Mouse (Mus musculus) forebrain, embryonic 14.5 days (tissue): Measurements from ENCODE around the gene Rrbp1. TPM values are rescaled to one million over a fixed set of nuclear protein-coding genes. Genes with fewer than 3 reads are reported as not detected.
A peak's percentile ranks its signal among the peaks of the same experiment; 100 is the strongest.

ENCODE experiments used
- ATAC-seq: fragments of 200-750 bp; cut with Nextera tagmentation; 2 replicates; pipeline ENCODE4 v1.8.0; 2017; ENCODE audit warnings: mild to moderate bottlenecking, moderate library complexity
- DNase-seq: peaks from one replicate; pipeline ENCODE4 v3.0.0-alpha.2; 2015; ENCODE audit warnings: low spot score
- H3K27ac ChIP-seq: fragments of 300-500 bp; sonication (generic); 2 replicates; pipeline ENCODE4 v1.5.1; 2014; ENCODE audit warnings: low read depth, mild to moderate bottlenecking, control low read depth, low read length, moderate library complexity
- H3K27me3 ChIP-seq: fragments of 300-500 bp; sonication (generic); replicated peaks from 2 replicates; pipeline ENCODE4 v1.6.1; 2014; ENCODE audit warnings: low read length, control low read depth, mixed read lengths; ENCODE audit not compliant: control insufficient read depth, insufficient read depth
- H3K36me3 ChIP-seq: fragments of 300-500 bp; sonication (generic); 2 replicates; pipeline ENCODE4 v1.6.1; 2014; ENCODE audit warnings: low read length, control low read depth; ENCODE audit not compliant: control insufficient read depth, insufficient read depth
- H3K4me1 ChIP-seq: fragments of 300-500 bp; sonication (generic); 2 replicates; pipeline ENCODE4 v1.6.1; 2014; ENCODE audit warnings: antibody characterized with exemption, low read length, control low read depth; ENCODE audit not compliant: control insufficient read depth, insufficient read depth
- H3K4me2 ChIP-seq: fragments of 300-500 bp; sonication (generic); 2 replicates; pipeline ENCODE4 v1.6.1; 2014; ENCODE audit warnings: mild to moderate bottlenecking, control low read depth, low read length
- H3K4me3 ChIP-seq: fragments of 300-500 bp; sonication (generic); 2 replicates; pipeline ENCODE4 v1.5.1; 2014; ENCODE audit warnings: low read depth, low read length, control low read depth
- H3K9ac ChIP-seq: fragments of 300-500 bp; sonication (generic); 2 replicates; pipeline ENCODE4 v1.6.1; 2014; ENCODE audit warnings: mild to moderate bottlenecking, low read length, control low read depth, moderate library complexity
- H3K9me3 ChIP-seq: fragments of 300-500 bp; sonication (generic); replicated peaks from 2 replicates; pipeline ENCODE4 v1.6.1; 2016; ENCODE audit warnings: low read length, control low read depth, mixed read lengths; ENCODE audit not compliant: control insufficient read depth
- WGBS: fragments of 180-500 bp; shearing (Covaris S2); extraction: QIAGEN DNeasy Blood & Tissue Kit; methylation state at CpG from one replicate; pipeline ENCODE4 v1.1.7; 2014; 5-methylcytosine and 5-hydroxymethylcytosine counted together
- polyA plus RNA-seq: library from polyadenylated mRNA; unstranded; fragments of >200 nt; fragmentation: Nextera tagmentation; extraction: Ambion mirVana; gene quantifications from 2 replicates; pipeline ENCODE4 v1.2.1, GENCODE M21; 2014

Rrbp1 gene
- 15.1 and 15.8 TPM in 2 replicates for polyA plus RNA-seq

DNA sequence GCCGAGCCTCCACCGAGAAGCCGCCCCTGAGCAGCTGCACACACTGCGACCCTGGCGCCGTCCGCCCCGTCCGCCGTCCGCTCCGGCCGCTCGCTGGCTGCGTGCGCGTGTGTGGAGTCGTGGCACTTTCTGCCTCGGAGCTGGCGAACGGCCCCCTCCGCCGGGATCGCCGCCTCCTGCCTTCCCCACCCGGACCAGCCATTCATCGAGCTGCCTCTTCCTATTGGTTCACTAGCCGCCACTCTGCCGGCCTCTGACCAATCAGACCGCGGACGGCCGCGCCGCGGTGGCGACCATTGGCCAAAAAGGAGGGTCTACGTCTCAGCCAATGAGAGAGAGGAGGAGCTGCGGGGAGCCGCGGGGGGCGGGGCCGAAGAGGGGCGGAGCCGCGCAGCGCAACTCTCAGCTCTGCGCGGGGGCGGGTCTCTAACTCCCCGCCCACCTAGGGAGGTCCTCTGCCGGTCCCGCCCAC is at the start of gene Rrbp1:
TSS of gene Rrbp1 (minus strand) at position 184 of the 472 bp plus-strand sequence.
- under 1% methylated on average over 48 of the region's 53 CpGs for WGBS
- Histone ChIP-seq H3K9me3 (no peaks in the 10 kb centered on the region), H3K4me2 (peak within 1 kb of the TSS; percentile 69), H3K36me3 (no peaks in the 10 kb centered on the region), H3K27me3 (no peaks in the 10 kb centered on the region), H3K4me3 (peak within 1 kb of the TSS; percentile 81), H3K4me1 (0 out of 2 replicates have a peak, but pooled peaks cover 3% of the 10 kb centered on the region), H3K9ac (peak within 1 kb of the TSS; percentile 74), H3K27ac (peak within 1 kb of the TSS; percentile 82)
- peak; percentile 98 for DNase-seq
- ATAC-seq = peak; percentile 99

GRCm38 (mm10) chr2:144057735-144058134 is 46.7 kb upstream of the Rrbp1 start:
- no peak overlapping the region for H3K4me2 ChIP-seq
- WGBS = 74% methylated on average over 2 of the region's 2 CpGs
- H3K4me1 ChIP-seq = no peaks in the 10 kb centered on the region
- ATAC-seq (no peak), DNase-seq (no peak)
- H3K27me3 ChIP-seq = no peaks in the 10 kb centered on the region
- no peak overlapping the region for H3K27ac ChIP-seq
- H3K9ac ChIP-seq = no peak overlapping the region
- H3K9me3 ChIP-seq = no peaks in the 10 kb centered on the region
- H3K4me3 ChIP-seq = no peak overlapping the region
- no peaks in the 10 kb centered on the region for H3K36me3 ChIP-seq

- Histone ChIP-seq H3K4me3 (no peak overlapping the region), H3K36me3 (no peaks in the 10 kb centered on the region), H3K4me1 (no peaks in the 10 kb centered on the region), H3K27me3 (no peaks in the 10 kb centered on the region), H3K27ac (no peak overlapping the region), H3K4me2 (no peak overlapping the region), H3K9ac (no peak overlapping the region), H3K9me3 (no peaks in the 10 kb centered on the region)
- WGBS = 73% methylated on average over 8 of the region's 8 CpGs
- peak; percentile 60; the same call in 1 of the 2 replicates for ATAC-seq
- DNase-seq = peak; percentile 69
Measured at GRCm38 (mm10) chr2:144052410-144053065, 41.5 kb upstream of the Rrbp1 start.

DNA sequence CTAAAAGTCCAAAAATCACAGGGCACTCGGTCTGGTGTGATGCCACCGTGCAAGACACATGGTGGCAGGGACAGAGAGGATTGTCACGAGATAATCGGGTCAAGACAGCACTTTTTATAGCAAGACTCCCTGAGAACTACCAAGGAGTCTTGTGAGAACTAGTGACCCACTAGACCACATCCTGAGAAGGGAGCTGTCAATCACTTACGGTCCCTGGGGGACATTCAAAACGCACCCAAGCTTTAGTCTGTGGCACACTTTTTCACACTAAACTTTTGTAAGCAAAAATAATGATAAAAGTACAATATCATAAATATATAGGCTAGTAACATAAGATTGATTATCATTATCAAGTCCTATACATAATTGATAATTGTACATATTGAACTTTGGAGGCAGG is 39.8 kb upstream of the Rrbp1 start:
- no peak for ATAC-seq
- no peak overlapping the region for H3K9ac ChIP-seq
- H3K4me1 ChIP-seq = no peaks in the 10 kb centered on the region
- no peaks in the 10 kb centered on the region for H3K36me3 ChIP-seq
- no peak overlapping the region for H3K4me2 ChIP-seq
- no peak for DNase-seq
- 94% methylated on average over 6 of the region's 6 CpGs for WGBS
- no peaks in the 10 kb centered on the region for H3K9me3 ChIP-seq
- no peak overlapping the region for H3K27ac ChIP-seq
- no peaks in the 10 kb centered on the region for H3K27me3 ChIP-seq
- H3K4me3 ChIP-seq = no peak overlapping the region

DNA sequence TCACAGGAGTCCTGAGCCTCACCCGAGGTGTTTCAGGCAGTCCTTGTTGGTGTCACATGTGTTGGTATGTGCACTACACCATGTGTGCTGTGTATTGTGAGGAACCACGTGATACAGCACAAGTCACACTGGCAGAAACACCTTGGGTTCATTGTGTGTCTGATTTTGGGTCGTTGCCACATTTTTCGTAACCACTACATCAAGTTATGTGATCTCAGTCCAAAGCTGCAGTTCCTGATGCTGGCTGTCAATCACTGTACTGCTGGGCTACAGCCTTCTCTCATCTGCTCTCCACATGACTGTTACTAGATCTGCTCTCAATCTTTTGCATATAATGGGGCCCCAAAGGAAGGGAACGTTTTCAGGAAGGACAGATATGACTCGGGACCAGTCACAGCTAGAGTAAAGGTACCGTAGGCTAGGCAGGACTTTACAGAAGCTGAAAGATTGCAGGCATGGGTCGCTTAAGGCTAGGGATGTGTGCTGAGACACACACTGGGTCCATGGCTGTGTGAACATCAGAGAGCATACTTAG is 39.1 kb upstream of the Rrbp1 start:
- H3K27me3 ChIP-seq = no peaks in the 10 kb centered on the region
- DNase-seq (no peak), ATAC-seq (no peak)
- H3K4me2 ChIP-seq = no peak overlapping the region
- 82% methylated on average over 8 of the region's 8 CpGs for WGBS
- no peaks in the 10 kb centered on the region for H3K9me3 ChIP-seq
- H3K4me3 ChIP-seq = no peak overlapping the region
- H3K27ac ChIP-seq = no peak overlapping the region
- H3K9ac ChIP-seq = no peak overlapping the region
- no peaks in the 10 kb centered on the region for H3K36me3 ChIP-seq
- no peaks in the 10 kb centered on the region for H3K4me1 ChIP-seq

DNA sequence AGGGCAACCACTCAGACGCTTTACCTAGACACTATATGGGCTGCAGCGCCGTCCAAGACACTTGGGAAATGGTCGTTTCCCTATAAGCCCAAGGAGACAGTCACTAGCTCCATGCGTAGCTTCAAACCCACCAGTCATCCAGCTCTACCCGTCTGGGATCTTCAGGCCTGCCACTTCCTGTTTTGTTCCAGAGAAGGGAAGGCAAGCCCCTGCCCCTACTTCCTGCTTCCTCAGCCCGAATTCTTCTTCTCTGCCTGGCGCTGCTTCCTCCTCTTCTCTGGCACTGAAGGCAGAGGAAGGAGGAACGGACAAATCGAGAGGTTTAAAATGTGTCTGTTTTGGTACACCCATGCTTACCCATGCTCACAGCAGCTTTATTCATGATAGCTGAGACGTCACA is 35.9 kb upstream of the Rrbp1 start:
- Histone ChIP-seq H3K4me3 (no peak overlapping the region), H3K27me3 (no peaks in the 10 kb centered on the region), H3K9me3 (peaks cover 5% of the 10 kb centered on the region; the same call in 1 of the 2 replicates), H3K9ac (no peak overlapping the region), H3K4me2 (no peak overlapping the region), H3K36me3 (no peaks in the 10 kb centered on the region), H3K4me1 (no peaks in the 10 kb centered on the region), H3K27ac (no peak overlapping the region)
- no peak for ATAC-seq
- DNase-seq = no peak
- 84% methylated on average over 11 of the region's 11 CpGs for WGBS

DNA sequence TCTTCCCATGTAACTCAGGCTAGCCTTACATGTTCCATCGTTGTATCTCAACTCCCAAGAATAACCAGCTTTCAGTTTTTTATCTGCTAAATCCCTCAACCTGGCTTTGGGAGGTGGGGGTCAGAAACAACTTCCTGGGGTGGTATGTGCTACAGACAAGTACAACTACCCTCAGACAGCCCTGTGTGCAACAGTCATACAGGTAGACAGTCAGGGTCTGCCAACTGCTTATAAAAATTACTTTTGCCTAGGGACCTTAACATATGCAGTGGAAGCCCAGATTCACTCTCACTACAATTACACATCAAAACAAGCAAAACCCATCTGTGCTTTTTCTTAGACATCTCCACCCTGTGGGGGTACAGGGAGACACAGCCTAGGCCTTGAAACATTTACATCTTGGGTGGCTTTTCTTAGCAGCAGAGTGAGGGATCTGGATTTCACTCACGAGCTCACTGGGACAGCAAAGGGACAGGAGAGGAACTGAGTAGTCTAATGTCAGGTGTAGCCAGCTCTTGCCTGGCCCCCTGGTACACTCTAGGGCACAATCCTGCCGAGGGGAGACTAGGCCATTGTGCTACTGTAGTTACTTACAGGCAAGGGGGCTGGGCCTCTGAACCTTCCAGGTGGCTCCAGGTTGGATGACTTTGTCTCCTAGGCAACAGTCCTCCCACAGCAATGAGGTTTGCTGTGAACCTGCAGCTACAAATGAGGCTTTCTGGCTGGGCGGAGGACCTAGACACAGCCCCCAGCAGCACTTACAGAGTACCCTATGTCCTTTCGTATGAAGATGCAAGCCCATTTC is 34.9 kb upstream of the Rrbp1 start:
- no peak overlapping the region for H3K4me2 ChIP-seq
- no peak for ATAC-seq

GRCm38 (mm10) chr2:144044726-144045125 is 33.7 kb upstream of the Rrbp1 start:
- H3K4me2 ChIP-seq = no peak overlapping the region
- DNase-seq = no peak
- 83% methylated on average over 6 of the region's 6 CpGs for WGBS
- no peak overlapping the region for H3K4me3 ChIP-seq
- no peaks in the 10 kb centered on the region for H3K36me3 ChIP-seq
- no peaks in the 10 kb centered on the region for H3K4me1 ChIP-seq
- H3K27ac ChIP-seq = no peak overlapping the region
- no peak for ATAC-seq
- no peaks in the 10 kb centered on the region for H3K27me3 ChIP-seq
- peaks cover 7% of the 10 kb centered on the region; the same call in 1 of the 2 replicates for H3K9me3 ChIP-seq
- H3K9ac ChIP-seq = no peak overlapping the region

More for the DNA sequence above, 34.9 kb upstream of the Rrbp1 start:
- 76% methylated on average over 5 of the region's 5 CpGs for WGBS
- Histone ChIP-seq H3K4me1 (no peaks in the 10 kb centered on the region), H3K9me3 (peaks cover 7% of the 10 kb centered on the region; the same call in 1 of the 2 replicates), H3K36me3 (no peaks in the 10 kb centered on the region), H3K9ac (no peak overlapping the region), H3K27me3 (no peaks in the 10 kb centered on the region), H3K4me3 (no peak overlapping the region), H3K27ac (no peak overlapping the region)
- DNase-seq = no peak
